Mouse (Mus musculus) cortical plate, adult 2 months (tissue): ENCODE results near the gene Ntm.

Experiments used
- CTCF ChIP-seq: fragments of 200-500 bp; IDR thresholded peaks from 2 replicates; pipeline ENCODE4 v1.5.1; 2011; ENCODE audit warnings: mild to moderate bottlenecking, control low read depth, low read length; ENCODE audit not compliant: insufficient read depth; ENCODE audit errors: extremely low read depth
- POLR2A ChIP-seq: fragments of 200-500 bp; IDR thresholded peaks from 2 replicates; pipeline ENCODE4 v1.6.1; 2011; ENCODE audit warnings: mild to moderate bottlenecking, low read length, control low read depth; ENCODE audit not compliant: insufficient read depth; ENCODE audit errors: extremely low read depth

- TF ChIP-seq CTCF: no peak
- no peak for TF ChIP-seq POLR2A
These were observed 18.4 kb upstream of the Ntm start for GRCm38 (mm10) chr9:29981177-29981915.
